Mouse (Mus musculus): ENCODE data around the gene Pole3.
A peak's percentile ranks its signal among the peaks of the same experiment; 100 is the strongest.

Pole3 gene

DNA sequence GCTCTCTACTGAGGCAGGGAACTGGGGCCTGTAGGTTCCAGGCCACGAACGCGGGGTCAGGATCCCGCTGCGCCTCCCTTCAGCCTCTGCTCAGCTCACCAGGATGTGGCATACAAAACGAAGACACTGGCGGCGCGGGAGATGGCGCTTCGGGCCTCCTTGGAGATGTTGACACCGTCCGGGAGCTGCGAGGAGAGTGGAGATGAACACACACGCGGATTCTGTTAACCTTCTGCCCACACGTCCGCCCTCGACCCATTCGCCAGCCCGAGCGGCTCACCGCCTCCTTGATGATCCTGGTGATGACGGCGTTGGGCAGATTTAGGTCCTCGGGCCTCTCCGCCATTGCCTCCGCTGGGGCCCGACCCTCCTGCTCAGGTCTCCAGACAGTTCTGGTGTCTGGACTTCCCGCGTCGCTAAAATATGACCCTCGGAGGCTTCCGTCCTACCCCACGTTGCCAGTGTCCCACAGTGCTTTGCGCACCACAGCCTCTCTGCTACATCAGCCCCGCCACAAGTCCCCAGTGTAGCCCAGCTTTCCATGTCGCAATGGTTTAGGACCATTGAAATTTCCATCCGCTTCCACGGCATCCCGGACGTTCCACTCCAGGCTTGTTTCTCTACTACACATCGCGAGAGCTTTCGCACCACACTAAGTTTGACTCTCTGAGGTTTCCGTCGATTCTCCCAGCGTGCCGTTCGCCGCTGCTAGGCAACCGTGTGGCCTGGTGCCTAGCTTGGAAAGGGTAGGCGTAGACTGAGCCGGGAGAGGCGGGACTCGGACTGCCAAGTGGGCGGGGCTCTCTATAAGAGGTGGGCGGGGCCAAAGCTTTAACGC lies at the start of gene Pole3, which contains the start of gene 4933430I17Rik:
Gene Pole3, minus strand, starts transcription at position 418 of the 838 bp plus-strand sequence.
Gene 4933430I17Rik, plus strand, starts transcription at position 719 of the 838 bp plus-strand sequence.
- peak; percentile 99 for DNase-seq (ENCODE audit: low spot score)

- no peak for DNase-seq (ENCODE audit: low spot score)
These were observed 45.2 kb upstream of the Pole3 start for GRCm38 (mm10) chr4:62570029-62570428.

DNA sequence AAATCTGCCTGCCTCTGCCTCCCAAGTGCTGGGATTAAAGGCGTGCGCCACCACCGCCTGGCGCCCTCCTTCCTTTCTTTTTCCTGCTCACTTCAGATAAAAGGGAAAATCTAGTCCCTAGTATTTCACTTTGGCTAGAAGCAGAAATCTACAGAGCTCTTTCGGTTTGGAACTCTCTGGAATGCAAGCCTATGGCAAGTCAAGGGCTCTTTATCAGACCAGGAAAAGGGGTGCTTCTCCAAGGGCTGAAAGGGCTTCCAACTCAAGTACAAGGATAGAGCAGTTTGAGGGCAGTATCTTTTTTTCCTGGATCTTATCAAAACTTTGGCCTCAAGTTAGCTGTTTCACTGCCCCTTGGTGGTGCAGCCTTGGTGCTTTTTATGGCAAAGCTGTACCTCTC lies 44.7 kb upstream of the Pole3 start:
- DNase-seq (ENCODE audit: low spot score) = no peak

- no peak for DNase-seq (ENCODE audit: low spot score)
These were observed 43.5 kb upstream of the Pole3 start for GRCm38 (mm10) chr4:62568359-62568758.

- DNase-seq (ENCODE audit: low spot score) = no peak
These were observed 42.8 kb upstream of the Pole3 start for GRCm38 (mm10) chr4:62567696-62568095.

- peak; percentile 64 for DNase-seq (ENCODE audit: low spot score)
These were observed 41.7 kb upstream of the Pole3 start for GRCm38 (mm10) chr4:62566530-62566929.

DNA sequence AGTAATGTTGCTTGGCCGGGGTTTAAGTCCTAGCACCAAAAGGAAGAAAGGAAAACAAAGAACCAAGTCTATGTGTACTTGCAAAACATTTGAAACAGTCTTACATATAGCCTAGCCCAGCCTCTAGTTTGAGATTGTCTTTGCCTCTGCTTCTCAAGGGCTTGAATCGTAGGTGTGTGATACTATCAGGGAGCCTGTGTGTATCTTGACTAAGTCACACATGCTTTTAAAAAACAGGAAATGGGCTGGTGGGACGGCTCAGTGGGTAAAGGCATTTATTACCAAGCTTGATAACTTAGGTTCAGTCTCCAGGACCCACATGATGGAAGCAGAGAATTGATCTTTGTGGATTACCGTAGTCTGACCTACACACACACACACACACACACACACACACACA lies 37.1 kb upstream of the Pole3 start:
- no peak for DNase-seq (ENCODE audit: low spot score)

GRCm38 (mm10) chr4:62561630-62562001 lies 36.7 kb upstream of the Pole3 start:
- DNase-seq (ENCODE audit: low spot score) = no peak

GRCm38 (mm10) chr4:62560963-62561629 lies 36.2 kb upstream of the Pole3 start:
- peak; percentile 77 for DNase-seq (ENCODE audit: low spot score)

DNA sequence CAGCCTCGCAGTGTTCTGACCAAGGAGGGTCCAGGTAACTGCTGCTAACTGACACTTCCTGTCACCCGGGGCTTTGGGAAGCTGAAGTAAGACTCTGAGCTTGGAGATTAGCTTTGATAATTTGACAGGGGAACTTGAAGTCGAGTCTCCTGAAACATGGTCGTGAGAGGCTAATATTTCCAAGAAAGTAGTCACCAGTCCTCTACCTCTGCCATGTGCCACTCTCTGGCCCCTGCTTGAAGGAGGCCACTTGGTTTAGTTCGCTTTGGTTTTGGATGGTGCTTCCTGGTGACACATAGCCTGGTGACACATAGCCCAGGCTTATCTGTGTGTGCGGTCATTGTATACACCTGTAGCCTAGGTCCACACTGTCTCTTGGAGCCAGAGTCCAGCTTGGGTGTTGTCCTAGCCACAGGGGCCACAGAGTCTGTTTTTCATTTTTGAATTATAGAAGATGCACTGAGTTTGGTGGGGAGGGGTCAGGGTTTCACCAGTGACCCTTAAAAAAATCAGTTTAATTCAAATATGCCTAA lies 35.0 kb upstream of the Pole3 start, which contains the start of gene Rgs3:
Gene Rgs3, plus strand, starts transcription at position 51 of the 533 bp plus-strand sequence.
- DNase-seq (ENCODE audit: low spot score) = no peak

DNA sequence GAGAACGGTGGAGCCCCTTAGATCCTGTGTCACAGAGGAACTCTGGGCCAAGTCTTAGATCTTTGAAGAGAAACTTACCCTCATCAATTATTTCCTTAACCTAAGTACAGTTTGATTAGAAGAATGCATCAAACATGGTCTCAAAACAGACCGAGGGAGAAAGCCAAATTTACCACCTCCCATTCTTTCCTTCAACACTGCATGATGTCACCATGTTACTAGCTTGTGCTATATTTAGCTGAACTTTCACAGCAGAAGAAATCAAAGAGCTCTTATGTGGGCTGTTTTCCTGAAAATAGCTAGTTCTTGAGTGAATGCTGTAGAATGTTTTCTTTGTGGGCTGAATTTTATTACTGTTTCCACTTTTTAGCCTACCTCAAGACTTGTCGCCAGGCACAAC lies 32.6 kb upstream of the Pole3 start:
- DNase-seq (ENCODE audit: low spot score) = no peak

DNA sequence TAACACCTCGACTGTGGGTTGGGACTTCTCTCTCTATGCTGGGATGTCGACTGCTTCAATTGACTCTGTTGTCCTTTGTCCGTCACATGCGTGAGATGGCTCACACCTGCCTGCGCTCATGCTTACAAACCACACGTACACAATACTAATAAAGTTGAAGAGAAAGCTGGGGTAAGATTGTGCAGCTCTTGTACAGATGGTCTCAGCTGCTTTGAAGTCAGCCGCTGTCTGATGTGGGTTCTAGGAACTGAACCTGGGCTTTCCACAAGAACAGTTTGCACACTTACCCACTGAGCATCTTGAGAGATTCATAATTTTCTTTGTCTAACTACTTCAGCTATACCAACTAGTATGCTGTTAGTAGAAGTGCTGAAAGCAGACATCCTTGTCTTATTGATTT lies 27.1 kb upstream of the Pole3 start:
- no peak for DNase-seq (ENCODE audit: low spot score)

GRCm38 (mm10) chr4:62544801-62545200 lies 19.9 kb upstream of the Pole3 start:
- no peak for DNase-seq (ENCODE audit: low spot score)

DNA sequence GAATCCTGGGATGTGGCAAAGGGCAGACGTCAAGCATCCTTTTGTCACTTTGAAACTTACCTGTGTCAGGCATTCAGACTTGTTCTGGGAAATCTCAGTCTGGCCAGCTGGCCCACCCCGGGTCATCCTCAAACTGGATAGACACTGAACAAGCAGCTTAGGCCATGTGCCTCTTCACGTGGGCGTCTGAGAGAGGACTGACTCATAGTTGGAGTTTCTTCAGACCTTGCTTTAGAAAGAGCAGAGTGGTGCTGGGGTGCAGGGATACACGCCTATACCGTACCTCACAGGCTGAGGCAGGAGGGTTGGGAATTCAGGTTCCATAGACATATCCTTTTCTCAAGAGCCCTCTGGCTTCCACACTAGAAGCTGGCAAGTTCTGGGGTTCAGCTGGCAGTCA lies 18.9 kb upstream of the Pole3 start:
- no peak for DNase-seq (ENCODE audit: low spot score)

DNA sequence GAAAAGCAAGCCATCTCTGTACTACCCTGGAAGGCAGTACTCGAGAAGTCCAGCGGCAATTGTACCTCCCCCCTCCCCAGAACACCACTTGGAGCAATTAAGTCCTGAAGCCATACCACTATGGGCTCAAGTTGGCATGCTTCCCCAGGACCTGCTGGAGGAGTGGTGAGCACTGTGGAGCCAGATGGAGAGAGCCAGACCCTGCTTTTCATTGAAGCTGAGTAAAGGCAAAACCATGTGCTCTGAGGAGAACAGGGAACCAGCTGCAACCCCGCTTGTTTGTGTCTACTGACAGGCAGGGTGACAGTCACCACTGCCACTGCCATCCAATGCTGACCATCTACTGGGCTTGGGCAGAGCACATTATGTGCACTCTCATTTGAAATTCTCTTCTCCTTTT lies 16.9 kb upstream of the Pole3 start:
- DNase-seq (ENCODE audit: low spot score) = peak; percentile 27

DNA sequence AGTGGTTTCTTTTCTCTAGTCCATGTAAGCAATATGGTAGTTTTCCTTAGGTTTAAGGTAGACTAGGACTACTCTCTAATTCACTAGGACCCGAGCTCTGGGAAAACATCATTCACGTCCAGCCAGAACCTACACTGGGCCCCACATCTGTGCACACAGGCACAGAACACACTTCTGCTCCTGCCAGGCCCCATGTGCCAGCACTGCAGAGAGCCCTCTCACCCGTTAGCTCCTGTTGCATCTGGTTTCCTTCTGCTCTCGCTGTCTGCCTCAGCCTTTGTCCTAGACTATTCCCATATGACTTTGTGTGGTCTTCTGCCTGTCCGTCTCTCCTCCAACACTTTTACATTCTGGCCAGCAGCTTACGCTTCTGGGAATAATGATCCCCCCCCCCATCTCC lies 8.9 kb upstream of the Pole3 start:
- peak; percentile 27 for DNase-seq (ENCODE audit: low spot score)

DNA sequence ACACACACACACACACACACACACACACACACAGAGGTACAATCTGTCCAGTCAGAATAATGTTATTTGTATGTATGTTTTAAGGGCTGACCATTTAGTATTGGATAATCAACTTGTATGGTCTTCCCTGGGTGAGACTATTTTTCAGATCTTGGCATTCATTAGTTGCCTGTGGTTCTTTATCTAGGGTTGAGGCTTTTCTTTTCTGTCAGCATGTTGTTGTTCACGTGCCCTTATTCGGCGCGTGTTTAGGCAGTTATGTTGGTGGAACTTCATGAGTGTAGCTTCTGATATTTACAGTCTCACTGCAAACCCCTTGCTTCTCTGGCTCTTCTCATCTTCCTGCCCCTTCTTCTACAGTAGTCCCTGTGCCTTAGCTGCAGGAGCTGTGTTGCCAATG lies 2.8 kb upstream of the Pole3 start:
- no peak for DNase-seq (ENCODE audit: low spot score)

DNA sequence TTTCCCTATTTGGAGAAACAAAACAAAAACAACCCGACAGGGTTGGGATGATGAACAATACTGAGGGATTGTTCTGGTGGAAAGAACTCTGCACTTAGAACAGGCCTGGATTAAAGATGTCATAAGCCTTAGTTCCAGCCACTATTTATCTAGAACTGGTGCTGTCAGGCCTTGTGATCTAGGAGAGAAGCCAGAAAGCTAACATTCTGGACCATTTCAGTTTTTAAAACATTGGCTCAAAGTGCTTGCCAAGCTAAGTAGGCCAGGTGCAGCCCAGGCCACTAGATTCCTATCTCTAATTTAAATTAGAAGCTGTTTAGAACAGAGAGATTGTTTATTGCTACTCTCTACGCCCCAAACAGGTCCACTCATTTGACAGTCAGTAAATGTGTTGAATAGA lies 1.4 kb upstream of the Pole3 start:
- DNase-seq (ENCODE audit: low spot score) = peak; percentile 73

GRCm38 (mm10) chr4:62525489-62525811 lies 582 bp upstream of the Pole3 start:
- no peak for DNase-seq (ENCODE audit: low spot score)

DNA sequence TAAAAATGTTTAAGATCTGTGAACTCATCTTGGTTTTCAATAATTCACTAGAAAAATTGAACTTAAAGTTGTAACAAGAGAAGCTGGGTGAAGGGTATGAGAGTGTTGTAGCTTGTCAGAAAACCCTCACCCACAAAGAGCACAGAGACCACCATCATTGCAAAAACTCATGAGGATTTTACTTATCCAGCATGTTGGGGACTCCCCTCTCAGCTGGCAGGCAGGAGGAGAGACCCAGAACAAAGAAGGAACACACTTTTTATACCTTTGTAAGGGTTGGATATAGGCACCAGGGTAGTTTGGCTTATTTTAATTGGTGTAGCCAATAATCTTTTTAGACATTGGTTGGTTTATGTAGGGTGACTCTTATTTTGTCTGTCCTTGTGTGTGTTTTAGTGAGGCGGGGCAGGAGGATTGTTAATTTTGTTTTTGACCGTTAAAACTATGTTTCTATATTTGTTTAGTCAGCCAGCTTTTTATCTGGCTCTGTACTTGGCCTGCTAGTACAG lies 3.9 kb downstream of the Pole3 start:
- peak; percentile 22 for DNase-seq (ENCODE audit: low spot score)

- peak; percentile 97 for DNase-seq (ENCODE audit: low spot score)
These were observed 5.0 kb downstream of the Pole3 start, which contains the start of gene Alad for GRCm38 (mm10) chr4:62519849-62520233. TSS of gene Alad (minus strand) at chr4:62519918.

DNA sequence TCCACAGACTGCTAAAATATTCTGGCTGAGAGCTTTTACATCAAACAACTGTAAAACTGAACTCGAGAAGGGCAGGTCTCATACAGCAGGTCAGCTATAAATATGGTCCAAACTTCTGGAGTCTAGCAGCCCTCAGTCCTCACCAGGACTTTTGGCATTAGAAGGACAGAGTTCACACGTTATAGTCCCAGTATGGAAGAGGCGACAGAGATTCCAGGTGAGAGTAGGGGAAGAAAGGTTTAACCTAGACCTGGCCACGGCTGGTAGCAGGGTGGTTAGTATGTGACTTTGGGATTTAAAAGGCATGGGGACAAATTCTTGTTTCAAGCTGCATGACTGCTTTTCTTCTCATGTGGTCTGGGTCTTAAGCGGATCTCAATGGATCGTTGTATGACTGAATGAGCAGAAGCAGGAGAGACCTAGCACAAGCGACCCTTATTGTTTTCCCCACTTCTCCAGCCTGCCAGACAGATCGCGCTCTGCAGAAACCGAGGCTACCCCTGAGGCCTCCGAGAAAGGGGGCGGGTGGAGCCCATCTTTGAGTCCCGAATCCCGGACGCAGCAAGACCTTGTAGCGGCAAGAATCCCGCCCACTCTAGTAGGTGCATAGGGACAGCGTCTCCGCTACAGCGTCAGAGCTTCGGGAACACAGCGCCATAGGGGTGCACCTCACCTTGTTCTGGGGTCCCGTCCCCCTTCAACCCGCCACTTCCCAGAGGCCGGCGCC lies 5.6 kb downstream of the Pole3 start:
- DNase-seq (ENCODE audit: low spot score) = peak; percentile 40

Data from MN1 (cell line).